Mouse (Mus musculus): ENCODE results near the gene Tert. TPM values are rescaled to one million over a fixed set of nuclear protein-coding genes. Genes with fewer than 3 reads are reported as not detected.

Tert gene
- polyA plus RNA-seq, 1 experiment, result 3.5 TPM

GRCm38 (mm10) chr13:73685502-73685901 lies 58.8 kb downstream of the Tert start:
- Histone ChIP-seq H3K4me3 (ENCODE audit: low read depth, low read length) (no peak overlapping the region), H3K27me3 (ENCODE audit: control insufficient read depth, insufficient read depth, low read length) (no peaks in the 10 kb centered on the region), H3K27ac (ENCODE audit: insufficient read depth, low read depth, low read length) (no peak overlapping the region), H3K36me3 (ENCODE audit: control insufficient read depth, insufficient read depth, low read length) (peaks cover 86% of the 10 kb centered on the region), H3K4me1 (ENCODE audit: control insufficient read depth, insufficient read depth, insufficient read length, low read length) (peaks cover 3% of the 10 kb centered on the region; the same call in 1 of the 2 replicates)
- no peak for TF ChIP-seq CTCF (IDR thresholded peaks at IDR 0.05; ENCODE audit: extremely low read depth, insufficient read length, insufficient replicate concordance, low read depth, low read length)
- no peak for TF ChIP-seq POLR2A (IDR thresholded peaks at IDR 0.05; ENCODE audit: low read depth, low read length)
- 72% methylated on average over 6 of the region's 6 CpGs for WGBS

DNA sequence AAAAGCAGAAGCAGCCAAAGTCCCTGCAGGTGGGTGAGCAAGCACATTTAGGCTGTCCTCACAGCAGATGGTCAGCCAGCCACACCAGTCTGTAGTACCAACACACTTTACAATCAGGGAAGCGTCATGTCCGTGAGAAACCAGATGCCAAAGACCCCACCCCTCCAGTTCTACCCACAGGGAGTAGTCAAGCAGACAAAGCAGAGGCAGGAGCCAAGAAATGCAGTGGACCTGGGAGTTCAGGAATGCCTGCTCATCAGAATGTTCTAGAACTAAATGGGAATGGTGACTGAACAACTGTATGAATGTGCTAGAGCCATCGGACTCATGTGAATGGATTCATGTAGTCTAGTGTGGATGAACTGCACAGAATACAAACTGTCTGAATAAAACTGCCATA lies 60.9 kb downstream of the Tert start:
- Histone ChIP-seq H3K36me3 (ENCODE audit: control insufficient read depth, insufficient read depth, low read length) (peaks cover 87% of the 10 kb centered on the region), H3K27ac (ENCODE audit: insufficient read depth, low read depth, low read length) (no peak overlapping the region), H3K4me1 (ENCODE audit: control insufficient read depth, insufficient read depth, insufficient read length, low read length) (peaks cover 3% of the 10 kb centered on the region; the same call in 1 of the 2 replicates), H3K4me3 (ENCODE audit: low read depth, low read length) (no peak overlapping the region), H3K27me3 (ENCODE audit: control insufficient read depth, insufficient read depth, low read length) (no peaks in the 10 kb centered on the region)
- 69% methylated on average over 3 of the region's 3 CpGs for WGBS
- TF ChIP-seq CTCF (IDR thresholded peaks at IDR 0.05; ENCODE audit: extremely low read depth, insufficient read length, insufficient replicate concordance, low read depth, low read length) (no peak), POLR2A (IDR thresholded peaks at IDR 0.05; ENCODE audit: low read depth, low read length) (no peak)

- H3K4me3 ChIP-seq (ENCODE audit: low read depth, low read length), result no peak overlapping the region
- no peak overlapping the region for H3K27ac ChIP-seq (ENCODE audit: insufficient read depth, low read depth, low read length)
- H3K36me3 ChIP-seq (ENCODE audit: control insufficient read depth, insufficient read depth, low read length), result peaks cover 85% of the 10 kb centered on the region
- H3K4me1 ChIP-seq (ENCODE audit: control insufficient read depth, insufficient read depth, insufficient read length, low read length), result peaks cover 11% of the 10 kb centered on the region; the same call in 1 of the 2 replicates
- WGBS, result 73% methylated on average over 4 of the region's 4 CpGs
- no peaks in the 10 kb centered on the region for H3K27me3 ChIP-seq (ENCODE audit: control insufficient read depth, insufficient read depth, low read length)
- no peak for TF ChIP-seq POLR2A (IDR thresholded peaks at IDR 0.05; ENCODE audit: low read depth, low read length)
- TF ChIP-seq CTCF (IDR thresholded peaks at IDR 0.05; ENCODE audit: extremely low read depth, insufficient read length, insufficient replicate concordance, low read depth, low read length), result no peak
Measured at GRCm38 (mm10) chr13:73688934-73689333, 62.2 kb downstream of the Tert start.

GRCm38 (mm10) chr13:73692249-73692868 lies 65.6 kb downstream of the Tert start:
- peak; percentile 61; the same call in 1 of the 2 replicates for TF ChIP-seq CTCF (IDR thresholded peaks at IDR 0.05; ENCODE audit: extremely low read depth, insufficient read length, insufficient replicate concordance, low read depth, low read length)
- TF ChIP-seq POLR2A (IDR thresholded peaks at IDR 0.05; ENCODE audit: low read depth, low read length), result no peak
- Histone ChIP-seq H3K4me1 (ENCODE audit: control insufficient read depth, insufficient read depth, insufficient read length, low read length) (peaks cover 12% of the 10 kb centered on the region; the same call in 1 of the 2 replicates), H3K27ac (ENCODE audit: insufficient read depth, low read depth, low read length) (no peak overlapping the region), H3K4me3 (ENCODE audit: low read depth, low read length) (no peak overlapping the region), H3K36me3 (ENCODE audit: control insufficient read depth, insufficient read depth, low read length) (peaks cover 69% of the 10 kb centered on the region), H3K27me3 (ENCODE audit: control insufficient read depth, insufficient read depth, low read length) (no peaks in the 10 kb centered on the region)
- WGBS, result 20% methylated on average over 10 of the region's 10 CpGs

DNA sequence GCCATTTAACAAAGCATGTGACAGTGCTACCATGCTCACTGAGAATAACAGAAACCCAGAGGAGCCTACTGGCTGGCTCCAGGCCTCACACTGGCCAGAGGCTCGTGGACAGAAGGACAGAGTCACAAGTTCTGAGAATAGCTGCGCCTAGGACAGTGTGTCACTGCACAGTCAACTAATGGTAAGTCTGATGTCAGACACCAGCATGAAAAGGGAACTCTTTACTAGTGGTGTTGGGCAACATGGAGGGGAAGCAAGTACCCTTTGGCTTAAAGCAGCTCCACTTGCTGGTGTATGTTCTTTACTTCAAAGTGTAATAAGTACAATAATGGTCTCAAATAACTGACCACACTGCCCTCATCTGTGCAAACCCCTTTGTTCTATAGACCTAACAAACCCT lies 66.6 kb downstream of the Tert start:
- Histone ChIP-seq H3K27ac (ENCODE audit: insufficient read depth, low read depth, low read length) (0 out of 2 replicates have a peak overlapping the region, but pooled peaks have one; percentile 14), H3K4me1 (ENCODE audit: control insufficient read depth, insufficient read depth, insufficient read length, low read length) (peaks cover 12% of the 10 kb centered on the region; the same call in 1 of the 2 replicates), H3K4me3 (ENCODE audit: low read depth, low read length) (no peak overlapping the region), H3K36me3 (ENCODE audit: control insufficient read depth, insufficient read depth, low read length) (peaks cover 61% of the 10 kb centered on the region), H3K27me3 (ENCODE audit: control insufficient read depth, insufficient read depth, low read length) (no peaks in the 10 kb centered on the region)
- 69% methylated on average over 2 of the region's 2 CpGs for WGBS
- TF ChIP-seq CTCF (IDR thresholded peaks at IDR 0.05; ENCODE audit: extremely low read depth, insufficient read length, insufficient replicate concordance, low read depth, low read length) (no peak), POLR2A (IDR thresholded peaks at IDR 0.05; ENCODE audit: low read depth, low read length) (no peak)

DNA sequence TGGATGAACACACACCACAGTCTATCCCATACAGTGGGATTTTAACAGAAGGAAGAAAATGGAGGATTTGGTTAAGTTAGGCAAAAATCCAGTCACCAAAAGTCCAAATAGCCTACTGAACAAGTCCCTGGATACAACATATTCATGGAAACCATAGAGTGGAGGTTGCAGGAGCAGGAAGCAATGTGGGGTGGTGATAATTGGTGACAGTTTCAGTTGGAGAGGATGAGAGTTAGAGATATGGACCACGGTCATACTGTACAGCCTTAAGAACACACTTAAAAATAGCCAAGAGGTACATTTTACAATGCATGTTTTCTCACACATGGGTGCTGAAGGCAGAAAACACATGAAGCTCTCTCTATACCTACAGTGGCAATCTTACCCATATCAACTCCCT lies 68.3 kb downstream of the Tert start:
- 72% methylated on average over 1 of the region's 1 CpGs for WGBS
- H3K27ac ChIP-seq (ENCODE audit: insufficient read depth, low read depth, low read length), result peak overlapping the region; percentile 35; the same call in 1 of the 2 replicates
- TF ChIP-seq POLR2A (IDR thresholded peaks at IDR 0.05; ENCODE audit: low read depth, low read length) (no peak), CTCF (IDR thresholded peaks at IDR 0.05; ENCODE audit: extremely low read depth, insufficient read length, insufficient replicate concordance, low read depth, low read length) (no peak)
- no peaks in the 10 kb centered on the region for H3K27me3 ChIP-seq (ENCODE audit: control insufficient read depth, insufficient read depth, low read length)
- H3K4me1 ChIP-seq (ENCODE audit: control insufficient read depth, insufficient read depth, insufficient read length, low read length), result peaks cover 12% of the 10 kb centered on the region; the same call in 1 of the 2 replicates
- H3K4me3 ChIP-seq (ENCODE audit: low read depth, low read length), result no peak overlapping the region
- H3K36me3 ChIP-seq (ENCODE audit: control insufficient read depth, insufficient read depth, low read length), result peaks cover 55% of the 10 kb centered on the region

- TF ChIP-seq CTCF (IDR thresholded peaks at IDR 0.05; ENCODE audit: extremely low read depth, insufficient read length, insufficient replicate concordance, low read depth, low read length), result no peak
- no peak for TF ChIP-seq POLR2A (IDR thresholded peaks at IDR 0.05; ENCODE audit: low read depth, low read length)
- WGBS, result 15% methylated on average over 3 of the region's 3 CpGs
- peak overlapping the region; percentile 75 for H3K4me3 ChIP-seq (ENCODE audit: low read depth, low read length)
Measured at GRCm38 (mm10) chr13:73696529-73696928, 69.8 kb downstream of the Tert start.

More at GRCm38 (mm10) chr13:73696529-73696928, 69.8 kb downstream of the Tert start:
- H3K4me1 ChIP-seq (ENCODE audit: control insufficient read depth, insufficient read depth, insufficient read length, low read length), result peaks cover 19% of the 10 kb centered on the region; the same call in 1 of the 2 replicates
- no peaks in the 10 kb centered on the region for H3K27me3 ChIP-seq (ENCODE audit: control insufficient read depth, insufficient read depth, low read length)
- H3K27ac ChIP-seq (ENCODE audit: insufficient read depth, low read depth, low read length), result peak overlapping the region; percentile 66
- H3K36me3 ChIP-seq (ENCODE audit: control insufficient read depth, insufficient read depth, low read length), result peaks cover 42% of the 10 kb centered on the region

Other genes starting within 250 kb of the Tert start
- gene Lpcat1, start 159.7 kb upstream of the Tert start, polyA plus RNA-seq (2012; rRNA removed), result 4.6 and 6.8 TPM in 2 replicates
- 0.09 and 0.17 TPM in 2 replicates for gene Slc6a3, start 90.2 kb upstream of the Tert start, polyA plus RNA-seq (2012; rRNA removed)
- 107 and 134 TPM in 2 replicates for gene Clptm1l, start 22.9 kb upstream of the Tert start, polyA plus RNA-seq (2012; rRNA removed)
- 0.19 and 0.81 TPM in 2 replicates for gene Slc6a18, start 51.1 kb downstream of the Tert start, polyA plus RNA-seq (2012; rRNA removed)
- 246 and 934 TPM in 2 replicates for gene Slc6a19, start 78.0 kb downstream of the Tert start, polyA plus RNA-seq (2012; rRNA removed)
- 74.3 and 147 TPM in 2 replicates for gene Slc12a7, start 106.2 kb downstream of the Tert start, polyA plus RNA-seq (2012; rRNA removed)
- gene Nkd2, start 220.7 kb downstream of the Tert start, polyA plus RNA-seq (2012; rRNA removed), result 5.0 and 10.1 TPM in 2 replicates